Mouse (Mus musculus): ENCODE measurements at regions not wholly inside any gene's neighbourhood (a gene's known extent, or its start where the extent isn't known, plus 50 kb on each side); places are given as distances from the start of the nearest gene placed in this dataset.

DNA sequence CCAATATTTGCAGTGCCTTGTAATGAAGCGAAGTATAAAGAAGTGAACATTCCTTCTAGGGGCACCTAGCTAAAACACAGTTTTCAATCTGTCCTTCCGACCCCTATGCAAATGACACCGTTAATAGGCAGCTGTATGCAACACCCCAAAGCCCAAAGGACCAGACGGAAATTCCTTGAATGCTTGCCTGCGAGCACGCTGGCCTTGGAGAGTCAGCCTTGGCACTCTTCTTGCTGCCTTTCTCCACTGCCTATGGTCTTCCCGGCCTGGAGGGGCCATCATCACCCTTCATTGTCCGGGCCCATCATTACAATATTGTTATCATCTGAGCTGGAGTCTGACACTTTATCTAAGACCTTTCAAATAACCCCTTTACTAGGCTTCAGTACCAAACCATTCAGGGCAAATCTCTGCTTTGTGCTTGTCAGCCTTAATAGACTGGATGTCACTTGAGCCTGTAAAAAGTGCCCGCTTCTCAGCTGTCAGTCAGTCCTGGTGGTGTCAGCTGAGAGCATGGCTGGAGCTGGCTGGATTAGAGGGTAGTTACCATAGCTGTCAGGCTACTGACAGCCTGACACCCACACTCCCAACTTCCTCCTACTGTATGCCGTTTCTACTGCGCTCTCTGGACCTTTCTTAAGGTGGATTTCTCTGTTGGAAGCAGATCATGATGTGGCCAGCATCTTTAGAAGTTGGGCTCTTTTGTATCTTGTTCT, 290.6 kb upstream of the Atp5g3 start:
- no peak for DNase-seq (ENCODE audit: extremely low spot score in 1 of 2, low spot score in 1 of 2)

GRCm38 (mm10) chr2:74199550-74199949, 288.4 kb upstream of the Atp5g3 start:
- no peak for DNase-seq (ENCODE audit: extremely low spot score in 1 of 2, low spot score in 1 of 2)

DNA sequence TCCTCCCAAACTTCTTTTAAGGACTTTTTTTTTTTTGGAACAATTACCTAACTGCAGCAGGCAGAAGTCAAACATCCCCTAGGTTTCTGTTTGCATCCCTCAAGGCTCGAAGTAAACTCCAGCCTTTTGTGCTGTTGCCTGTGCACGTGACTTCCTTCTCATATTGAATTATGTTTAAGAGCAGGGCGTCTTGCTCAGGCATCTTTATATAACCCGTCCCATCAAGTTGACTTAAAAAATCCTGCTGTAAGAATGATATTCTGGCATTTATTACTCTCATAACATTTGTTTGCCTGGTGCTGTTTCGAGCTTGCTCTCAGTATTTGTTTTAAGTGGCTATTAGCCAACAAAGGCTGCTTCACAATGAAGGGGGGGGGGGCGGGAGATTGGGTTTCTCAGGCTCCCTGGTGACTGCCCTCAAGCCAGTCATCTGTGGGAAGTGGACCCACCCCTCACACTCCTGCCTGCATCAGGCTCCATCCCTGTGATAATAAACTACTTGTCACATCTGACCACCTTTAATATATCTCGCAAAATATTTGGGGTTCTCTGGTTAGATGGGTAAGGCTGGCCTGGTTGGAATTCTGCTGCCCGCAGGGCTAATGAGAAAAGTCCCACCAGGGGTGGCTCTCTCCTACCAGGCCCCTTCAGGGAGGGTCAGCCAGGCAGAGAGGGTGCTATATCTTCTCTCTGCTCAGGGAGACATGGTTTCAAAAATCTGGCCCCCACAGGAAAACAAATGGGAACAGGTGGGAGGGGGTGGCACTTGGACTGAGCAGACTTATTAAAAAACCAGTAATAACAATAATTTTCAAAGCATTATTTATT, 277.1 kb upstream of the Atp5g3 start:
- DNase-seq (ENCODE audit: extremely low spot score in 1 of 2, low spot score in 1 of 2): no peak

DNA sequence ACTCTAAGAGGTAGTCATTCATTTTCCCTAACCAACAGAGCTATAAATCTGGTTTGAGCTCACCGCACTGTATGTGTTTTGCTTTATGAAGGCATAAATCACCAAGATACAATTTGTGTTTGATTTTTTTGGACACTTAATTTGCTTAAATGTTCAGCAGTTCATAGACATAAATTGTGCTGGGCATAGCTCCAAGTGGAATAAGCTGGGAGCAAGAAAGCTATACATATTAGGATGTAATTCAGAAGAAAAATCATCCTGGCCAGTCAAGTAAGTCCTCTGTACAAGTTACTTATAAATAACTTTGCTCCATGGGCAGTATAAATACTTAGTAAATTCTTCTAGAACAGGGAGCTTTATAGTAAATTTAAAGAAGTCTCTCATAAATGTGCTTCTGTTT, 267.0 kb upstream of the Atp5g3 start:
- no peak for DNase-seq (ENCODE audit: extremely low spot score in 1 of 2, low spot score in 1 of 2)

DNA sequence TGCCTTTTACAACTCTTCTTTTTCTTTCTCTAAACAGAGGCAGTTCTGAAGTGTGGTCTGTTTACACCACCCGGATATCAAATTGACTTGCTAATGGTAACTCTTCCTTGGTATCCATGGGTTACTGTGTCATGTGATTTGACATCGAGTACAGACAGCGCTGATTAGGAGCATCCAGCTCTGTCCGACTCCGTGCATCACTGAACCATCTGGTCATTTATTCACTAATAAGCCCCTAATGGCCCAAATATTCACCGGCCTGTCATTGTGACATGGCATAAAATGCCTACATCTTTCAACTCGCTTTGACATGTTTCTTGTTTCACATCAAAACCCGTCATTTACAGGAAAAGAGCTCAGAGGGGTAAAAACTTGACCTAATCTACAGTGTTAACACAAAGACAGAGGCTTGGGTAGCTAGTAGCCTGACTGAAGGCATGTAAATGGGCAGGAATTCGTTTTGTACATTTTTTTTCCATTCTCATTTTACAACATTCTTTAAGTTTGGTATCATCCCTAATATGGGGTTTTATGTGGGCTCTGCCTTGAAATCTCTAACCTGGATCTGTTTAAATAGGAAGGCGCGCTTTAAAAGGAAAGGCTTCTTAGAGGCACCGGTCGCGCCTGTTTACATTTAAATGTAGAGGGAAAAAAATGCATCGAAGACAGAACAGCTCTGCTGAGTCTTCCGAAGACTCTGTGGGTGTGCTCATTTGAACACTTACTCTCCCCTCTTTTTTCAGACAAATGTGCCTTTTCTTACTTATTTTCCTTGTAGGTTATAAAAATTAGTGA, 257.8 kb upstream of the Atp5g3 start:
- no peak for DNase-seq (ENCODE audit: extremely low spot score in 1 of 2, low spot score in 1 of 2)

DNA sequence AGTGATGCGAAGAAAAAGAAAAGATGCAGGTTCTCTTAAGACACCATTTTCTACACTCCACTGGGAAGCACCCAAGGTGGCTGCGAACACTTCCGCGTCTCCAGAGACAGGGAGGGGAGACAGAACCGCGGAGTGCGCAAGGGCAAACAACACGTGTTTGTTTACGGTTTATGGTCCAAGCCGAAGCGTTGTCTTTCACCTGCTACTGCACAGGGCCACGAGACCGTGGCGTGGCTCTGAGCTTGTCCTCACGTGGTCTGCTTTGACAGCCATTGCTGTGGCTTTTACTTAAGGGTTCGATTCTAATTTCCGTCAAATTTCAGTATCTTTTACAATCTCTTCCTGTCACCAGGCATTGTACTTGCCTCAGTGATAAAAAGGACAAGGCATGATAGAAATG, 257.2 kb upstream of the Atp5g3 start:
- DNase-seq (ENCODE audit: extremely low spot score in 1 of 2, low spot score in 1 of 2): no peak

GRCm38 (mm10) chr2:74154062-74154461, 242.9 kb upstream of the Atp5g3 start:
- DNase-seq (ENCODE audit: extremely low spot score in 1 of 2, low spot score in 1 of 2): no peak

DNA sequence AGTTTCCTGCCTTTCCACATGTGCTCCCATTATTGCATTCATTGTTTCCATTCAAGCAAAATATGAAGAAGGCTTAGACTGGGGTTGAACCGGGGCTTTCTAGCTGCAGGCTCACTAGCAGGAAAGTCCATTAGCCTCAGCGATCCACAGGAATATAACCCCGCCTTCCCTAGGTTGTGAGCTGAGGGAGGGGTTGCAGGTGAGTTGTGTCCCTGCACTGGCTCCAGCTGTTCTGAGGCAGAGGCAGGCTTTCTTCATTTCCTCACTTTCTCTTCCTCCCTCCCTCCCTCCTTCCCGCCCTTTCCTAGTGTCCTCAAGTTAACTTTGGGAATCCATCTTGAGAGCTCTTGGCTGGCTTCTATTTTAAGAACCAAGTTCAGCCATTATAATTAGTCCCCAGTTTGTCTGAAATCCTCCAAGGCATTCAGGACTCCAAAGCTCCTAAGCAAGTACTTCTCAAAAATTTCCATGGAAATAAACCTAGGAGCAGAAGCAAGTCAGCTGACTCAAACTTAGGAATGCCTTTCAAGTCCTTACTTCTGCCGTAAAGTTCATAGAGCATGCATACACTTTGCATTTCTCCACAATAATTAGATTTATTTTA, 242.2 kb upstream of the Atp5g3 start:
- DNase-seq (ENCODE audit: extremely low spot score in 1 of 2, low spot score in 1 of 2): no peak

DNA sequence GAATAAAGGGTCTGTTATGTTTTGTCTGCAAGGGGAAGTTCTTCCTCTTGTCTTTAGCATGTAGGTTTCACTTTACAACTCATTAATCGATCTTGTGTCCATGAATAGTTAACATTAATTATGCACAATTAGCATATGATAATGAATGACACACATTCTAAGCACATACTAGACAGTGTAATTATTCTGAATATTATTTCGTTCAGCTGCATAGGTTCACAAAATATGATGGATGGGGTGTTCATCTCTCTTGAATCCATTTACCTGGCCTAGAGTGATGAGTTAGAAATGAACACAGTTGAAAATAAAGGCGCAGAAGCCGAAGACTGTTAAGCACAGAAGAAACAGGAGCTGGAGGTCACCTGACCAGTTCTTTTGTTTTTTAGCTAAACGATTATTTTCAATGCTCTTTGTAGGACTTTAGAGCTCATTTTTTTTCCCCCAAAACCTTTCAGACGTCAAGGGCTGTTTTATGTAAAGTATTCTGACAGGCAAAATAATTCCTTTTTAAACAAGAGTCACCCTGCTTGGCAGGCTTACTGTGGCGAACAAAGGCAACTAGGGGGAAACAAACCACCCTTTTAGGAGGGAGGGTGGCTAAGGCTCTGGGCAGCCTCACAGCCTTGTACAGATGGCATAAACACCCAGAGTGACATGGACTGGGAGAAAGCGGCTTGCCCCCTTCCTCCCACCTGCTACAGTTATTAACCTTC, 241.6 kb upstream of the Atp5g3 start:
- no peak for DNase-seq (ENCODE audit: extremely low spot score in 1 of 2, low spot score in 1 of 2)

DNA sequence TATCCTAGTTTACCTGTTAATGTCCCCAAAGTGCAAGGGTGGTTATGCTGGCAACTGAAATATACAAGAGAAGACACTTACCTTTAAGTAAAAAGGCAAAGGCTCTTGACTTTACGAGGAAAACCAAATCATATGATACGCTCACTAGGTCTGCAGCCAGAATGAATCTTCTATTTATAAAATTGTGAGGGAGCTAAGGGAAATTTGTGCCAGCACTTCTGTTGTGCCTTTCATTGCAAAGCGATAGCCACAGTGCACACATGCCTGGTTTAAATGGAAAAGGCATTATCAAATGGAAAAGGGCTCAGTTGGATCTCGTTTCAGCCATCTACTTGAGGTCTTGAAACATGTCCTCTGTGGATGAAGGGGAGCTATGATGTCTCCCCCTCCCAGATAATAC, 236.1 kb upstream of the Atp5g3 start:
- no peak for DNase-seq (ENCODE audit: extremely low spot score in 1 of 2, low spot score in 1 of 2)

DNA sequence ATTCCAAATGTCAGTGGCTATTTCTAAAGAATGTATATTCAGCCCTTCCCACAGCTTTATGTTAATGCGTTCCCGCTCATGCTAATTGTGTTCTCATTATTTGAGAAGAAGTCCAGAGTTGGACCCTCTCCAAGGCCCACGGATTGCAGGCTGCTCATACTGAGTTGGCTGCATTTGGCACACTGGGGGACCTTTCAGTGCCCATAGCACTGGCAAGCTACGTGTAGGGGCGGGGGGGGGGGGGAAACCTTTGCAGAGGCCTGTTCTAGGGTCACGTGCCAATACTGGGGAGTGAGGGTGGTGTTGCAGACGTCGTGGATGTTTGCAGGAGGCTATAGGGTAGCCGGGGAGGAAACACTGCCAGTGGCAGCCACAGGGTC, 225.5 kb upstream of the Atp5g3 start:
- DNase-seq (ENCODE audit: extremely low spot score in 1 of 2, low spot score in 1 of 2): peak; percentile 25 to 66

GRCm38 (mm10) chr2:74135963-74136623, 225.0 kb upstream of the Atp5g3 start:
- DNase-seq (ENCODE audit: extremely low spot score in 1 of 2, low spot score in 1 of 2): no peak

DNA sequence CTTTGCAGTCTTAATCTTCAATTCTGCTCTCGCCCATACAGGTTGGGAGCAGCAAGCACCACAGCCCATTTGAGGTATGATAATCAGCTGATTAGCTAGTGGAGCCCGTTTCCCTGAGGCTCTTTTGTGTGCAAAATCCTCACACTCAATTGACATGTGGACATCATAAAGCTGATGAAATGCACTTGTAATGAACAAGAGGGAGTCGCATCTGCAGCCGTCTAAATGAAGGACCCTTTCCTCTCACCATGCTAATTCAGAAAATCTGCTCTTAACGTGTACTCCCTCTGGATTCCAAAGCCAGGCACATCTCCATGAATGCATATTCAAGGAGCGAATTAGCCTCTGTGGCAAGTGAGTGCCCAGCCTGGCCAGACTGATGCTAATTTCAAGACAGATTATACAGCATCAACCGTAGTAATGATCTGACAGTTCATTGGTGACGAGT, 219.0 kb upstream of the Atp5g3 start:
- no peak for DNase-seq (ENCODE audit: extremely low spot score in 1 of 2, low spot score in 1 of 2)

DNA sequence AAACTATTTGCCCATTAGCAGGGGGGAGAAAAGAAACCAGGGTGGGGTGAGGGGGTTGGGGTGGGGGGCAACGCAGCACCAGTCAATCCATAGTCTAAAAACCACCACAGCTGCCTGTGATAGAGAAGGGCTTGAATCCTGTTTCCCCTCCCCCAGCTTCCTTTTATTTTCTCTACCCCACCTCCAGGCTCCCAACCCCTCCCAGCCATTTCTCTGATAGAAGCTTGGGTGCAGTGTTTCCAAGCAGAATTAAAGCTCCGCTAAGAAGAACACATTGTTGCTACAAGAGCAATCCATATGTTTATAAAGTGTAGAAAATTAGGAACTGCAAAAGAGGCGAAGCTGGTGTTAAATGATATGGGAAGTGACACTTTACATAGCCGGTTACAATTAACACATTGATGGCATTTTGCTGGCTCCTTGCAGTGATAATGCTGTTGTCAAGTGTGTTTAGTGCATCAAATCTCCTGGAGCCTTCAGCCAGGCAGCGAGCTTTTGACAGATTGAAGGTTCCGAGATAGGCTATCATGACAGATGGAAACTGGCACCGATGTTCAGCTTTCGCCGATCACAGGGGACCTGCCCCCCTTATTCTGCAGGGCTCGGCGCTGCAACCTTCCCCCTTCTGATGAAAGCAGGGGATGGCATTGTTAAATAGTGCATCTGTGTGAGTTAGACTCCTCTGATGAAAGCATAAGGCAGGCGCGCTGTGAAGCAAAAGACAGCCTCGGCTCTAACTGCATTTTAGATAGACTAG, 217.8 kb upstream of the Atp5g3 start:
- peak in 1 of 2 experiments; percentile 25 for DNase-seq (ENCODE audit: extremely low spot score in 1 of 2, low spot score in 1 of 2)

DNA sequence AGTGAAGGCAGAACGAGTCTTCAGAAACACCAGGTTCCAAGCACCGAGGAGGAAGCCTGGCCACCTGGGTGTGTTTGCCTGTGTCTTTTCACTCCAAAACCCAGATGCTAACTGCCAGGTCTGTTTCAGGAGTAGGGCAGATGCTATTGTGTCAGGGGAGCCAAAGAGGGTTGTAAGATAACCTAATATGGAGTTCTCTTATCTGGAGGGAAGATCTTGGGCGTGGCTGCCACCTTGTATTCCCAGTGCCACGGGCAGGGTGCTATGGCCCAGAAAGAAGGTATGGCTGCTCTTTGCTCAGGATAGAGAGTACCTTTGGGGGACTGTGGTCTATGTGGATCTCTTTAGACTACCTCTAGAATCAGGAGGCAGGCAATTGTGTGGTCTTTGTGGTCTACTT, 216.0 kb upstream of the Atp5g3 start:
- DNase-seq (ENCODE audit: extremely low spot score in 1 of 2, low spot score in 1 of 2): no peak

- no peak for DNase-seq (ENCODE audit: extremely low spot score in 1 of 2, low spot score in 1 of 2)
Observed at GRCm38 (mm10) chr2:74124252-74124651, 213.1 kb upstream of the Atp5g3 start.

DNA sequence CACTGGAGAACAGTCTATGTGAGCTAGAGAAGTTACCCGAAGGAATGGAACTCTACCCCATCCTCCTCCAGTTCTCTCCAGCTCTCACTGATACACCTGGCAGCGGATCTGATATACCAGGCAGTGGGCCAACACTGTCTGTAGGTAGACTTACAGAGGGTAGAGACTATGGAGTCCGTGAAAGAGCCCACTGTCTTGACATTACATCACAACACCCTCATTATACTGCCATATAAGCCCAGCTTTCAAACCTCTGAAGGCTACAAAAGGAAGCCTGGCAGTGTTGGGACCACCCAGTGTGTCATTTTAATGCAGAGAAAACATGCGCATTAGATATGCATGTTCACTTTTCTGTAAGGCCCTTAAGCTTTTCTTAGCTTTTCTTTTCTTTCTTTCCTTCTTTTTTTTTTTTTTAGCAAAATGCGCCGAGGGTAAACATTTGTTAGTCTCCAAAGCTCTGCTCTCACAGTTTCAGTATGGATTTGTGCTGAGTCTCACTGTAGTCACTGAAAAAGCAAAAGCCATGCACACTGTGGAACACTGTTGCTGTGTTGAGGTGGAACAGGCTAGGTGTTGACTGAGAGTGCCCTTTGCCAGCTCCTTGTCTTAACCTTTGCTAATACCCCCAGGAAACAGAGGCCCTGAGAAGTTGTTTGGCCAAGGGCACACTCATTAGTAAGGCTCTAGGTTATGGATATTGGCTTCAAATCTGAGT, 212.4 kb upstream of the Atp5g3 start:
- DNase-seq (ENCODE audit: extremely low spot score in 1 of 2, low spot score in 1 of 2): no peak

- no peak for DNase-seq (ENCODE audit: extremely low spot score in 1 of 2, low spot score in 1 of 2)
Observed at GRCm38 (mm10) chr2:74122937-74123336, 211.8 kb upstream of the Atp5g3 start.
